Mouse (Mus musculus) CH12.LX (cell line): ENCODE results near the gene Adamts5. TPM values are rescaled to one million over a fixed set of nuclear protein-coding genes. Genes with fewer than 3 reads are reported as not detected.

ENCODE experiments used
- DNase-seq: peaks from one replicate; pipeline ENCODE4 v3.0.0-alpha.2; 2013; ENCODE audit errors: extremely low read depth
- H3K27ac ChIP-seq: 2 replicates; pipeline ENCODE4 v1.5.1; 2012; ENCODE audit warnings: low read depth, mild to moderate bottlenecking, control low read depth, moderate library complexity; ENCODE audit not compliant: insufficient read depth
- H3K27me3 ChIP-seq: replicated peaks from 2 replicates; pipeline ENCODE3; 2012; ENCODE audit warnings: inconsistent platforms
- H3K36me3 ChIP-seq, 2 experiments: replicated peaks in 1 of 2; 2 replicates each; pipeline versions ENCODE3 to v1.6.1; 2012; ENCODE audit warnings: inconsistent platforms in 1 of 2, low read length in 1 of 2, mild to moderate bottlenecking in 1 of 2, mixed read lengths in 1 of 2, moderate library complexity in 1 of 2; ENCODE audit not compliant: control insufficient read depth in 1 of 2, insufficient read depth in 1 of 2
- H3K4me1 ChIP-seq, 2 experiments: 2 replicates each; pipeline ENCODE4 v1.6.1; 2012; ENCODE audit warnings: inconsistent platforms in 1 of 2, moderate library complexity in 1 of 2; ENCODE audit not compliant: insufficient read depth in 2 of 2, control insufficient read depth in 1 of 2
- H3K4me2 ChIP-seq: 2 replicates; pipeline ENCODE4 v1.6.1; 2012; ENCODE audit warnings: low read depth, mild to moderate bottlenecking, control low read depth; ENCODE audit not compliant: poor library complexity, insufficient read depth, severe bottlenecking
- H3K4me3 ChIP-seq, 3 experiments: fragments of 150-350 bp in 1 of 3; sonication (generic) in 1 of 3; replicated peaks in 1 of 3; 2 replicates each; pipeline versions ENCODE3 to v1.5.1; 2011 to 2012; ENCODE audit warnings: low read depth in 2 of 3, low read length in 2 of 3, mild to moderate bottlenecking in 2 of 3, moderate library complexity in 2 of 3, control low read depth in 1 of 3, improper control_type of control experiment in 1 of 3, inconsistent platforms in 1 of 3, mixed read lengths in 1 of 3; ENCODE audit not compliant: poor library complexity in 1 of 3
- H3K79me2 ChIP-seq: replicated peaks from 2 replicates; pipeline ENCODE4 v1.6.1; 2012; ENCODE audit warnings: mild to moderate bottlenecking, moderate library complexity; ENCODE audit not compliant: control insufficient read depth, poor library complexity, insufficient read depth, severe bottlenecking; ENCODE audit errors: extremely low read depth
- H3K9ac ChIP-seq: 2 replicates; pipeline ENCODE4 v1.6.1; 2012; ENCODE audit warnings: low read depth, mild to moderate bottlenecking, control low read depth, moderate library complexity; ENCODE audit not compliant: insufficient read depth
- H3K9me3 ChIP-seq: replicated peaks from 2 replicates; pipeline ENCODE3; 2012; ENCODE audit warnings: low read length, inconsistent platforms, mixed read lengths
- BHLHE40 ChIP-seq: IDR thresholded peaks from 2 replicates; pipeline ENCODE4 v1.6.1; 2011; ENCODE audit warnings: mild to moderate bottlenecking, low read depth, low read length, improper control_type of control experiment
- CHD1 ChIP-seq: IDR thresholded peaks from 2 replicates; pipeline ENCODE4 v1.6.1; 2012; ENCODE audit warnings: low read depth, low read length, improper control_type of control experiment, inconsistent platforms
- ETS1 ChIP-seq: conservative IDR thresholded peaks from 2 replicates; pipeline ENCODE4 v1.6.1; 2012; ENCODE audit warnings: low read depth, mild to moderate bottlenecking, inconsistent platforms, low read length, improper control_type of control experiment, moderate library complexity
- GABPA ChIP-seq: IDR thresholded peaks from 2 replicates; pipeline ENCODE4 v1.6.1; 2012; ENCODE audit warnings: low read depth, low read length, improper control_type of control experiment, inconsistent platforms; ENCODE audit not compliant: insufficient replicate concordance
- HCFC1 ChIP-seq: IDR thresholded peaks from 2 replicates; pipeline ENCODE4 v1.6.1; 2012; ENCODE audit warnings: low read depth, mild to moderate bottlenecking, inconsistent platforms, low read length, improper control_type of control experiment
- IRF4 ChIP-seq: IDR thresholded peaks from 2 replicates; pipeline ENCODE4 v1.6.1; 2014; ENCODE audit warnings: low read depth, mild to moderate bottlenecking, inconsistent platforms, low read length, improper control_type of control experiment
- JUN ChIP-seq: IDR thresholded peaks from 2 replicates; pipeline ENCODE4 v1.6.1; 2011; ENCODE audit warnings: low read depth, mild to moderate bottlenecking, low read length, improper control_type of control experiment, moderate library complexity; ENCODE audit not compliant: insufficient read depth
- JUND ChIP-seq: conservative IDR thresholded peaks from 2 replicates; pipeline ENCODE4 v1.6.1; 2011; ENCODE audit warnings: low read depth, low read length, improper control_type of control experiment
- KAT2A ChIP-seq: IDR thresholded peaks from 2 replicates; pipeline ENCODE4 v1.6.1; 2012; ENCODE audit warnings: low read length, improper control_type of control experiment, inconsistent platforms; ENCODE audit not compliant: insufficient replicate concordance
- MAFK ChIP-seq: IDR thresholded peaks from 2 replicates; pipeline ENCODE4 v1.6.1; 2011; ENCODE audit warnings: low read length, improper control_type of control experiment; ENCODE audit not compliant: insufficient replicate concordance
- MAX ChIP-seq: IDR thresholded peaks from 2 replicates; pipeline ENCODE4 v1.6.1; 2011; ENCODE audit warnings: low read length, improper control_type of control experiment
- MAZ ChIP-seq: IDR thresholded peaks from 2 replicates; pipeline ENCODE4 v1.6.1; 2012; ENCODE audit warnings: low read depth, mild to moderate bottlenecking, inconsistent platforms, low read length, improper control_type of control experiment, moderate library complexity
- MEF2A ChIP-seq: IDR thresholded peaks from 2 replicates; pipeline ENCODE4 v1.6.1; 2014; ENCODE audit warnings: low read depth, mild to moderate bottlenecking, inconsistent platforms, low read length, improper control_type of control experiment, borderline replicate concordance
- MXI1 ChIP-seq: IDR thresholded peaks from 2 replicates; pipeline ENCODE4 v1.6.1; 2011; ENCODE audit warnings: mild to moderate bottlenecking, low read depth, low read length, improper control_type of control experiment
- MYC ChIP-seq: IDR thresholded peaks from 2 replicates; pipeline ENCODE4 v1.6.1; 2011; ENCODE audit warnings: low read depth, mild to moderate bottlenecking, improper control_type of control experiment, low read length
- POLR2A ChIP-seq: IDR thresholded peaks from 2 replicates; pipeline ENCODE4 v1.6.1; 2011; ENCODE audit warnings: low read depth, mild to moderate bottlenecking, improper control_type of control experiment, low read length
- RAD21 ChIP-seq: IDR thresholded peaks from 2 replicates; pipeline ENCODE4 v1.6.1; 2011; ENCODE audit warnings: low read depth, mild to moderate bottlenecking, low read length, improper control_type of control experiment, moderate library complexity
- RCOR1 ChIP-seq: conservative IDR thresholded peaks from 2 replicates; pipeline ENCODE4 v1.6.1; 2012; ENCODE audit warnings: low read depth, mild to moderate bottlenecking, inconsistent platforms, low read length, improper control_type of control experiment
- UBTF ChIP-seq: IDR thresholded peaks from 2 replicates; pipeline ENCODE4 v1.6.1; 2012; ENCODE audit warnings: low read depth, mild to moderate bottlenecking, inconsistent platforms, low read length, improper control_type of control experiment, moderate library complexity
- USF1 ChIP-seq: IDR thresholded peaks from 2 replicates; pipeline ENCODE4 v1.6.1; 2014; ENCODE audit warnings: low read depth, mild to moderate bottlenecking, inconsistent platforms, low read length, improper control_type of control experiment
- dilution Hi-C: fragments of 300-500 bp; cut with MboI; formaldehyde crosslinking; loops from 2 replicates; pipeline ENCODE4 v1.14.3; 2020; ENCODE audit warnings: low sequenced_read_pairs; ENCODE audit not compliant: extremely low pct_unique_long_range_greater_than_20kb, extremely low pct_ligation_motif_present
- in situ Hi-C: fragments of 300-500 bp; cut with MboI; formaldehyde crosslinking; loops from 3 replicates; pipeline ENCODE4 v1.14.3; 2019; ENCODE audit warnings: low sequenced_read_pairs, low pct_ligation_motif_present, low pct_unique_long_range_greater_than_20kb, mixed read lengths
- polyA plus RNA-seq: library from polyadenylated mRNA; unstranded; fragments of >175 nt; gene quantifications from 2 replicates; pipeline ENCODE4 v1.2.1, GENCODE M21; 2012; ENCODE audit warnings: low read depth; ENCODE audit not compliant: insufficient read length
- total RNA-seq, 2 experiments: library from RNA; depleted of rRNA; stranded (reverse); fragments of 300-350 nt in 1 of 2; fragments of >200 nt in 1 of 2; gene quantifications; 2 replicates each; pipeline ENCODE4 v1.2.3; 2012 to 2014

Gene Adamts5
- total and polyA plus RNA-seq, 3 experiments: not detected

DNA sequence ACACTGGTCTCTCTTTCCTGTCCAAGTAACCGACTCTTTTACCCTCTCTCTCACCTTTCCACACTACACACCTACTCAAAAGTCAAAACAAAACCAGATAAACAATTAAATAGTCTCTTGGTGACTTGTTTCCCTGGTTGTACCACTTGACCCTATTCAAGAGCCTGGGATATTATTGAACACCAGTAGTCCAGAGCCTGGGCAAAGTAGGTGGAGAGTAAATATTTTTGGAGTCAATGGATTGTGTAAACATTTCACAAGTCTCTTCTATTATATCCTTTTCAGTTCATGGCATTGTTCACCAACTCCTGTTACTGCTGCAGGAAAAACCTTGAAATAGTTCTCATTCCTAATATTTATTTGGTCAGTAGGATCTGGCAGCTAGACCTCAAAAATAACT is 20.8 kb upstream of the Adamts5 start:
- Histone ChIP-seq H3K9me3 (no peaks in the 10 kb centered on the region), H3K79me2 (no peaks in the 10 kb centered on the region), H3K4me1 (no peaks in the 10 kb centered on the region), H3K4me3 (no peak overlapping the region), H3K36me3 (no peaks in the 10 kb centered on the region), H3K9ac (no peak overlapping the region), H3K27me3 (no peaks in the 10 kb centered on the region), H3K4me2 (no peak overlapping the region), H3K27ac (no peak overlapping the region)
- TF ChIP-seq MEF2A (no peak), HCFC1 (no peak), RCOR1 (no peak), UBTF (no peak), IRF4 (no peak), CHD1 (no peak), JUN (no peak), MAZ (no peak), RAD21 (no peak), MAFK (no peak), MYC (no peak), MXI1 (no peak), ETS1 (no peak), USF1 (no peak), KAT2A (no peak), GABPA (no peak), POLR2A (no peak), BHLHE40 (no peak), JUND (no peak)
- dilution Hi-C loops (no loop called here), in situ Hi-C loops (no loop called here)
- no peak for DNase-seq

- no peak overlapping the region for H3K4me3 ChIP-seq
- no peaks in the 10 kb centered on the region for H3K4me1 ChIP-seq
- in situ Hi-C loops (no loop called here), dilution Hi-C loops (no loop called here)
- no peaks in the 10 kb centered on the region for H3K79me2 ChIP-seq
- TF ChIP-seq MYC (no peak), MAX (no peak)
- H3K9me3 ChIP-seq: no peaks in the 10 kb centered on the region
- no peak for DNase-seq
- H3K36me3 ChIP-seq: no peaks in the 10 kb centered on the region
- no peak overlapping the region for H3K9ac ChIP-seq
- no peak overlapping the region for H3K27ac ChIP-seq
- no peaks in the 10 kb centered on the region for H3K27me3 ChIP-seq
- H3K4me2 ChIP-seq: no peak overlapping the region
Observed at GRCm38 (mm10) chr16:85920122-85920521, 18.5 kb upstream of the Adamts5 start.
